8 mouse cellular contexts compared by ENCODE assay signal in the genomic region with DNA sequence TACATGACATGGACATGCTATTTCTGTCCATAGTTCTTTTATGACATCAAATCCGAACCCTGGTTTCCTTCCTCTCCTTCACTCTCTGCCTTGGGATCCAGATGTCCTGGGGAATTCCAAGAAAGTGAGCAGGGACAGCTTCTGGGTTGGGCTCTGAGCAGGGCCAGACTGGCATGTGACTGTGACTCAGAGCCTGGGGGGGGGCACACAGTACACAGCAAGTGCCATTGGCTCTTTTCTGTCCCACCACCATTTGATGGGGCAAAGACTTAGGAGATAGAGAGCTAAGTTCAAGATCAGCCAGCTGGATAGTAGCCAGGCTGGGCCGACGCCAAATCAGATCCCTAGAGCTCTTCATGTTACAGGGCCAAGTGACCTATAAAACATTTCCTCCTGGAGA. TPM values are rescaled to one million over a fixed set of nuclear protein-coding genes. Genes with fewer than 3 reads are reported as not detected.
DNase-seq lines count a peak whose midpoint lies in the region; ATAC-seq and TF ChIP-seq lines count a peak whose summit lies in the region.

No protein-coding gene starts in this region.

- peaks cover 32% of the 10 kb centered on the region for H3K36me3 ChIP-seq in heart, embryonic 12.5 days
- H3K36me3 ChIP-seq in CH12.LX (replicated peaks in 1 of 2; ENCODE audit: control insufficient read depth in 1 of 2, insufficient read depth in 1 of 2, low read length in 1 of 2) = peaks cover 0 to 5% of the 10 kb centered on the region in 2 experiments
- peaks cover 14% of the 10 kb centered on the region for H3K36me3 ChIP-seq in kidney, postnatal 0 days (ENCODE audit: insufficient read depth, low read length)

- TF ChIP-seq POLR2A in CH12.LX (IDR thresholded peaks at IDR 0.05; ENCODE audit: low read depth, low read length) = no peak

- 77% methylated on average over 3 of the region's 3 CpGs for WGBS in heart, embryonic 12.5 days
- whole genome bisulfite sequencing in kidney, postnatal 0 days = 48% methylated on average over 3 of the region's 3 CpGs

- H3K9me3 ChIP-seq in heart, embryonic 12.5 days (replicated peaks) = no peaks in the 10 kb centered on the region
- H3K9me3 ChIP-seq in CH12.LX (replicated peaks; ENCODE audit: low read length) = no peaks in the 10 kb centered on the region
- no peaks in the 10 kb centered on the region for H3K9me3 ChIP-seq in kidney, postnatal 0 days (replicated peaks; ENCODE audit: low read length)

- peak; percentile 12; the same call in 1 of the 2 replicates for TF ChIP-seq EP300 in CH12.LX (IDR thresholded peaks at IDR 0.05; ENCODE audit: low read length)

- H3K4me1 ChIP-seq in heart, embryonic 12.5 days (replicated peaks) = peaks cover 10% of the 10 kb centered on the region
- peaks cover 35 to 68% of the 10 kb centered on the region in 2 experiments for H3K4me1 ChIP-seq in CH12.LX (ENCODE audit: control insufficient read depth in 1 of 2, insufficient read depth in 2 of 2)
- no peaks in the 10 kb centered on the region for H3K4me1 ChIP-seq in kidney, postnatal 0 days (replicated peaks; ENCODE audit: insufficient read depth, low read length)

- TF ChIP-seq CTCF in CH12.LX (conservative IDR thresholded peaks at IDR 0.05 in 1 of 2, IDR thresholded peaks at IDR 0.05 in 1 of 2; ENCODE audit: low read depth in 2 of 2, low read length in 2 of 2) = no peak
- no peak for TF ChIP-seq CTCF in kidney, postnatal 0 days (IDR thresholded peaks at IDR 0.05; ENCODE audit: low read depth)
- TF ChIP-seq CTCF in layer of hippocampus, adult 2 months (conservative IDR thresholded peaks at IDR 0.05) = no peak

- no peaks in the 10 kb centered on the region for H3K79me2 ChIP-seq in CH12.LX (replicated peaks; ENCODE audit: control insufficient read depth, extremely low read depth, insufficient read depth, poor library complexity, severe bottlenecking)

- no peak overlapping the region for H3K4me2 ChIP-seq in heart, embryonic 12.5 days
- H3K4me2 ChIP-seq in CH12.LX (ENCODE audit: insufficient read depth, low read depth, poor library complexity, severe bottlenecking) = no peak overlapping the region
- H3K4me2 ChIP-seq in kidney, postnatal 0 days (ENCODE audit: low read length) = no peak overlapping the region

- no peaks in the 10 kb centered on the region for H3K27me3 ChIP-seq in heart, embryonic 12.5 days (replicated peaks)
- no peaks in the 10 kb centered on the region for H3K27me3 ChIP-seq in CH12.LX (replicated peaks)
- H3K27me3 ChIP-seq in kidney, postnatal 0 days (ENCODE audit: insufficient read depth, low read length) = no peaks in the 10 kb centered on the region

- H3K9ac ChIP-seq in heart, embryonic 12.5 days = no peak overlapping the region
- H3K9ac ChIP-seq in CH12.LX (ENCODE audit: insufficient read depth, low read depth) = no peak overlapping the region
- H3K9ac ChIP-seq in kidney, postnatal 0 days (ENCODE audit: low read depth, low read length) = no peak overlapping the region

- dilution Hi-C loops in CH12.LX (cut with MboI; ENCODE audit: extremely low pct_ligation_motif_present, extremely low pct_unique_long_range_greater_than_20kb, low sequenced_read_pairs) = no loop called here

- TF ChIP-seq RAD21 in CH12.LX (IDR thresholded peaks at IDR 0.05; ENCODE audit: low read depth, low read length) = no peak

- in situ Hi-C loops in CH12.LX (cut with MboI; ENCODE audit: low pct_ligation_motif_present, low pct_unique_long_range_greater_than_20kb, low sequenced_read_pairs) = no loop called here

- no peak for ATAC-seq in heart, embryonic 12.5 days (ENCODE audit: insufficient number of reproducible peaks, low FRiP score)
- ATAC-seq in kidney, postnatal 0 days (replicated peaks; ENCODE audit: low FRiP score, low read depth) = peak; percentile 57; the same call in 1 of the 2 replicates

- H3K4me3 ChIP-seq in heart, embryonic 12.5 days = no peak overlapping the region
- H3K4me3 ChIP-seq in CH12.LX (replicated peaks in 1 of 3; ENCODE audit: low read depth in 2 of 3, low read length in 2 of 3, poor library complexity in 1 of 3) = no peak overlapping the region
- no peak overlapping the region for H3K4me3 ChIP-seq in kidney, postnatal 0 days (replicated peaks; ENCODE audit: low read depth, low read length)
- H3K4me3 ChIP-seq in layer of hippocampus, adult 2 months = no peak overlapping the region

- H3K27ac ChIP-seq in heart, embryonic 12.5 days (ENCODE audit: poor library complexity, severe bottlenecking) = no peak overlapping the region
- H3K27ac ChIP-seq in CH12.LX (ENCODE audit: insufficient read depth, low read depth) = no peak overlapping the region
- no peak overlapping the region for H3K27ac ChIP-seq in kidney, postnatal 0 days
- H3K27ac ChIP-seq in layer of hippocampus, adult 2 months = no peak overlapping the region

- peak; percentile 96 for DNase-seq in heart, adult 11 months
- DNase-seq in CH12.LX (ENCODE audit: extremely low read depth) = no peak
- peak; percentile 59 to 64 for DNase-seq in cerebellum, postnatal 10 days
- no peak for DNase-seq in kidney, postnatal 0 days (ENCODE audit: low spot score)
- no peak for DNase-seq in layer of hippocampus, adult 2 months (ENCODE audit: low spot score in 2 of 2)
- DNase-seq in spleen, adult 18-20 months = no peak
- DNase-seq in layer of hippocampus, adult 18-20 months (ENCODE audit: low spot score in 2 of 2) = no peak

TF ChIP-seq in CH12.LX, 34 proteins besides CTCF, POLR2A, EP300 and RAD21:
- TF ChIP-seq CHD1 (IDR thresholded peaks at IDR 0.05; ENCODE audit: low read depth, low read length) (no peak), MXI1 (IDR thresholded peaks at IDR 0.05; ENCODE audit: low read depth, low read length) (no peak), BHLHE40 (IDR thresholded peaks at IDR 0.05; ENCODE audit: low read depth, low read length) (peak; percentile 52), RCOR1 (conservative IDR thresholded peaks at IDR 0.05; ENCODE audit: low read depth, low read length) (no peak), NELFE (IDR thresholded peaks at IDR 0.05; ENCODE audit: low read depth, low read length) (no peak), ETS1 (conservative IDR thresholded peaks at IDR 0.05; ENCODE audit: low read depth, low read length) (0 out of 2 replicates have a peak, but pooled peaks have one; percentile 18), IRF4 (IDR thresholded peaks at IDR 0.05; ENCODE audit: low read depth, low read length) (no peak), MAFK (IDR thresholded peaks at IDR 0.05; ENCODE audit: insufficient replicate concordance, low read length) (no peak), ZNF384 (IDR thresholded peaks at IDR 0.05; ENCODE audit: low read depth, low read length) (no peak), SIN3A (IDR thresholded peaks at IDR 0.05; ENCODE audit: low read length) (no peak)

RNA-seq across cellular contexts. Expression of gene Bid, which starts 11.1 kb away (rescaled TPM):
- polyA plus RNA-seq in heart, embryonic 12.5 days (2016; fragmentation: Nextera tagmentation; extraction: Ambion mirVana) = 9.3 and 10.3 TPM in 2 replicates
- total RNA-seq in CH12.LX (2012; rRNA removed) (102 and 118 TPM in 2 replicates), CH12.LX (2014; rRNA removed) (132 and 148 TPM in 2 replicates)
- polyA plus RNA-seq in CH12.LX (2012; ENCODE audit: insufficient read length, low read depth) = 129 and 144 TPM in 2 replicates
- 34.2 and 35.8 TPM in 2 replicates for polyA plus RNA-seq in kidney, postnatal 0 days (2015; fragmentation: Nextera tagmentation; extraction: Ambion mirVana)
- total RNA-seq in layer of hippocampus, adult 2 months (2021) = 10 to 100 TPM; 15.3 to 15.5 TPM
- total RNA-seq in layer of hippocampus, adult 18-20 months (2021) = 10 to 100 TPM; 12.9 to 13.8 TPM

Comparison
In these comparisons a context has a peak if more than half of its experiments do, and no peak if none do; other contexts are left out.
1. DNase-seq: peak in heart, adult 11 months (single experiment) and cerebellum, postnatal 10 days (2 of 2); none in CH12.LX (single experiment), kidney, postnatal 0 days (single experiment), layer of hippocampus, adult 2 months (0 of 2), spleen, adult 18-20 months (0 of 2) and layer of hippocampus, adult 18-20 months (0 of 2).
2. RNA of gene Bid, which starts 11.1 kb away (total RNA-seq): 102 to 148 TPM in CH12.LX; 15.3 to 15.5 TPM in layer of hippocampus, adult 2 months and 12.9 to 13.8 TPM in layer of hippocampus, adult 18-20 months; every median in the first group is over 4 times any median in the second.